Mouse (Mus musculus): ENCODE measurements at regions not wholly inside any gene's neighbourhood (a gene's known extent, or its start where the extent isn't known, plus 50 kb on each side); places are given as distances from the start of the nearest gene placed in this dataset.

GRCm38 (mm10) chr13:110450526-110450925 is 55.7 kb downstream of the Plk2 start:
- WGBS: 51% methylated on average over 1 of the region's 1 CpGs
- no peak overlapping the region for H3K9ac ChIP-seq (ENCODE audit: low read depth, low read length)
- no peak for ATAC-seq

GRCm38 (mm10) chr13:110452009-110452525 is 57.2 kb downstream of the Plk2 start:
- Histone ChIP-seq H3K27me3 (replicated peaks; ENCODE audit: control insufficient read depth, insufficient read depth, low read length) (no peaks in the 10 kb centered on the region), H3K36me3 (ENCODE audit: control insufficient read depth, insufficient read depth, low read length) (no peaks in the 10 kb centered on the region), H3K4me1 (ENCODE audit: control insufficient read depth, insufficient read depth, low read depth, low read length) (no peaks in the 10 kb centered on the region; the same call in 1 of the 2 replicates), H3K4me3 (ENCODE audit: low read length) (no peak overlapping the region), H3K4me2 (ENCODE audit: low read length) (no peak overlapping the region), H3K9me3 (ENCODE audit: control insufficient read depth, low read length) (no peaks in the 10 kb centered on the region), H3K9ac (ENCODE audit: low read depth, low read length) (no peak overlapping the region), H3K27ac (ENCODE audit: low read depth, low read length) (no peak overlapping the region)
- WGBS: 53% methylated on average over 6 of the region's 6 CpGs
- ATAC-seq: no peak

More at GRCm38 (mm10) chr13:110450526-110450925, 55.7 kb downstream of the Plk2 start:
- Histone ChIP-seq H3K27ac (ENCODE audit: low read depth, low read length) (no peak overlapping the region), H3K4me3 (ENCODE audit: low read length) (no peak overlapping the region), H3K36me3 (ENCODE audit: control insufficient read depth, insufficient read depth, low read length) (no peaks in the 10 kb centered on the region), H3K27me3 (replicated peaks; ENCODE audit: control insufficient read depth, insufficient read depth, low read length) (no peaks in the 10 kb centered on the region), H3K9me3 (ENCODE audit: control insufficient read depth, low read length) (no peaks in the 10 kb centered on the region), H3K4me1 (ENCODE audit: control insufficient read depth, insufficient read depth, low read depth, low read length) (no peaks in the 10 kb centered on the region; the same call in 1 of the 2 replicates), H3K4me2 (ENCODE audit: low read length) (no peak overlapping the region)

DNA sequence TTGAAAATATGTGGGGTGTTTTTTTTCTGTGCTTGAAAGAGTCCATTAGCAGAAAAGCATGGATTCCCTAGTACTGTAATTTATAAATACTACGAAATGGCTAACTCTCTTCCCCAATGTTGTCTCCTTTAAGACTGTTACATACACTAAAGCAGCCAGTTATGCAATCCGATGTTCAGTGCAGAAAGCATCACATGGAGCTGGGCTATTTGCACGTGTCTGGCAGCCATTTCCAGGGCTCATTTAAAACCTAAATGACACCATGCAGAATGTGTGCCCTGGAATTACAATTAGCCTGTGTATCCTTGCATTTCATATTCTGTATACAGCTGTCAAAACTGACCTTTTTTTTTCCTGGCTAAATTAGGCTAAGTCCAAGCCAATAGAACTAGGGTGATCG is 60.2 kb downstream of the Plk2 start:
- H3K9ac ChIP-seq (ENCODE audit: low read depth, low read length): no peak overlapping the region
- H3K4me3 ChIP-seq (ENCODE audit: low read length): no peak overlapping the region
- 56% methylated on average over 4 of the region's 4 CpGs for WGBS
- no peak overlapping the region for H3K4me2 ChIP-seq (ENCODE audit: low read length)
- no peaks in the 10 kb centered on the region for H3K36me3 ChIP-seq (ENCODE audit: control insufficient read depth, insufficient read depth, low read length)
- H3K9me3 ChIP-seq (ENCODE audit: control insufficient read depth, low read length): no peaks in the 10 kb centered on the region
- peak; percentile 70 for ATAC-seq
- no peak overlapping the region for H3K27ac ChIP-seq (ENCODE audit: low read depth, low read length)
- H3K4me1 ChIP-seq (ENCODE audit: control insufficient read depth, insufficient read depth, low read depth, low read length): no peaks in the 10 kb centered on the region; the same call in 1 of the 2 replicates
- H3K27me3 ChIP-seq (replicated peaks; ENCODE audit: control insufficient read depth, insufficient read depth, low read length): no peaks in the 10 kb centered on the region

GRCm38 (mm10) chr13:110455569-110456196 is 60.8 kb downstream of the Plk2 start:
- no peak for ATAC-seq
- Histone ChIP-seq H3K4me3 (ENCODE audit: low read length) (no peak overlapping the region), H3K4me2 (ENCODE audit: low read length) (no peak overlapping the region), H3K27me3 (replicated peaks; ENCODE audit: control insufficient read depth, insufficient read depth, low read length) (no peaks in the 10 kb centered on the region), H3K36me3 (ENCODE audit: control insufficient read depth, insufficient read depth, low read length) (no peaks in the 10 kb centered on the region), H3K9ac (ENCODE audit: low read depth, low read length) (no peak overlapping the region), H3K27ac (ENCODE audit: low read depth, low read length) (no peak overlapping the region), H3K9me3 (ENCODE audit: control insufficient read depth, low read length) (no peaks in the 10 kb centered on the region), H3K4me1 (ENCODE audit: control insufficient read depth, insufficient read depth, low read depth, low read length) (no peaks in the 10 kb centered on the region; the same call in 1 of the 2 replicates)
- WGBS: 83% methylated on average over 5 of the region's 5 CpGs

- WGBS: 68% methylated on average over 4 of the region's 4 CpGs
- Histone ChIP-seq H3K4me1 (ENCODE audit: control insufficient read depth, insufficient read depth, low read depth, low read length) (no peaks in the 10 kb centered on the region; the same call in 1 of the 2 replicates), H3K9ac (ENCODE audit: low read depth, low read length) (no peak overlapping the region), H3K4me3 (ENCODE audit: low read length) (no peak overlapping the region), H3K36me3 (ENCODE audit: control insufficient read depth, insufficient read depth, low read length) (no peaks in the 10 kb centered on the region), H3K9me3 (ENCODE audit: control insufficient read depth, low read length) (no peaks in the 10 kb centered on the region), H3K27ac (ENCODE audit: low read depth, low read length) (no peak overlapping the region), H3K27me3 (replicated peaks; ENCODE audit: control insufficient read depth, insufficient read depth, low read length) (no peaks in the 10 kb centered on the region), H3K4me2 (ENCODE audit: low read length) (no peak overlapping the region)
- ATAC-seq: no peak
Measured at GRCm38 (mm10) chr13:110458701-110459100, 63.9 kb downstream of the Plk2 start.

- Histone ChIP-seq H3K4me1 (ENCODE audit: control insufficient read depth, insufficient read depth, low read depth, low read length) (no peaks in the 10 kb centered on the region), H3K36me3 (ENCODE audit: control insufficient read depth, insufficient read depth, low read length) (no peaks in the 10 kb centered on the region), H3K4me3 (ENCODE audit: low read length) (no peak overlapping the region), H3K9ac (ENCODE audit: low read depth, low read length) (no peak overlapping the region), H3K27me3 (replicated peaks; ENCODE audit: control insufficient read depth, insufficient read depth, low read length) (no peaks in the 10 kb centered on the region), H3K4me2 (ENCODE audit: low read length) (no peak overlapping the region), H3K9me3 (ENCODE audit: control insufficient read depth, low read length) (no peaks in the 10 kb centered on the region), H3K27ac (ENCODE audit: low read depth, low read length) (no peak overlapping the region)
- 53% methylated on average over 13 of the region's 13 CpGs for WGBS
- no peak for ATAC-seq
Measured at GRCm38 (mm10) chr13:110461581-110461980, 66.7 kb downstream of the Plk2 start.

DNA sequence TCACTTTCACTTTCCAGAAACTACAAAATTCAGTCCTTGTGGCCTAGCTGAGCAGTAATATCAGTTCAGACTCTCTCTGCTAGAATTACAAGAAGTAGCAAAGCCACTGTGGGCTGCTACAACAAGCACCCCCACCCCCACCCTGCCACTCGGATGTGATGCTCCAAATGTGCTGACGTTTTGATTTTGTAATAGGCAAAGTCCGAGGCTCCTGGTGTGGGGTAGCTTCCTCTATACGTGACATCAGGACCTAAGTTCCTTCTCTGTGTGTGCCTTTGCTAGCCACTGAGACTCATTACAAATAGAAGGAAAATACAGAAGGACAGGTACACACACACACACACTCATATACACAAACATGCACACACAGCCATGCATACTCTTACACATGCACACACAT is 76.7 kb downstream of the Plk2 start:
- no peak overlapping the region for H3K4me3 ChIP-seq (ENCODE audit: low read length)
- H3K4me2 ChIP-seq (ENCODE audit: low read length): no peak overlapping the region
- ATAC-seq: no peak
- no peaks in the 10 kb centered on the region for H3K27me3 ChIP-seq (replicated peaks; ENCODE audit: control insufficient read depth, insufficient read depth, low read length)
- no peak overlapping the region for H3K9ac ChIP-seq (ENCODE audit: low read depth, low read length)
- H3K9me3 ChIP-seq (ENCODE audit: control insufficient read depth, low read length): no peaks in the 10 kb centered on the region
- no peaks in the 10 kb centered on the region for H3K4me1 ChIP-seq (ENCODE audit: control insufficient read depth, insufficient read depth, low read depth, low read length)
- WGBS: 69% methylated on average over 4 of the region's 4 CpGs
- no peak overlapping the region for H3K27ac ChIP-seq (ENCODE audit: low read depth, low read length)
- H3K36me3 ChIP-seq (ENCODE audit: control insufficient read depth, insufficient read depth, low read length): no peaks in the 10 kb centered on the region

- 94% methylated on average over 5 of the region's 5 CpGs for WGBS
- no peak for ATAC-seq
Measured at GRCm38 (mm10) chr13:110477709-110478108, 82.9 kb downstream of the Plk2 start.

GRCm38 (mm10) chr13:110484358-110484940 is 89.6 kb downstream of the Plk2 start:
- WGBS: 94% methylated on average over 5 of the region's 6 CpGs
- ATAC-seq: no peak

More at GRCm38 (mm10) chr13:110477709-110478108, 82.9 kb downstream of the Plk2 start:
- H3K27ac ChIP-seq (ENCODE audit: low read depth, low read length): no peak overlapping the region
- H3K9ac ChIP-seq (ENCODE audit: low read depth, low read length): no peak overlapping the region
- H3K4me1 ChIP-seq (ENCODE audit: control insufficient read depth, insufficient read depth, low read depth, low read length): no peaks in the 10 kb centered on the region
- H3K9me3 ChIP-seq (ENCODE audit: control insufficient read depth, low read length): no peaks in the 10 kb centered on the region
- no peak overlapping the region for H3K4me3 ChIP-seq (ENCODE audit: low read length)
- H3K27me3 ChIP-seq (replicated peaks; ENCODE audit: control insufficient read depth, insufficient read depth, low read length): no peaks in the 10 kb centered on the region
- H3K4me2 ChIP-seq (ENCODE audit: low read length): no peak overlapping the region
- H3K36me3 ChIP-seq (ENCODE audit: control insufficient read depth, insufficient read depth, low read length): no peaks in the 10 kb centered on the region

More at GRCm38 (mm10) chr13:110484358-110484940, 89.6 kb downstream of the Plk2 start:
- H3K4me3 ChIP-seq (ENCODE audit: low read length): no peak overlapping the region
- no peaks in the 10 kb centered on the region for H3K4me1 ChIP-seq (ENCODE audit: control insufficient read depth, insufficient read depth, low read depth, low read length)
- no peaks in the 10 kb centered on the region for H3K36me3 ChIP-seq (ENCODE audit: control insufficient read depth, insufficient read depth, low read length)
- no peaks in the 10 kb centered on the region for H3K9me3 ChIP-seq (ENCODE audit: control insufficient read depth, low read length)
- H3K9ac ChIP-seq (ENCODE audit: low read depth, low read length): no peak overlapping the region
- no peak overlapping the region for H3K27ac ChIP-seq (ENCODE audit: low read depth, low read length)
- H3K27me3 ChIP-seq (replicated peaks; ENCODE audit: control insufficient read depth, insufficient read depth, low read length): no peaks in the 10 kb centered on the region
- no peak overlapping the region for H3K4me2 ChIP-seq (ENCODE audit: low read length)

Data from hindbrain, embryonic 16.5 days (tissue).